Mouse (Mus musculus): ENCODE data around the gene Reep6.

- TF ChIP-seq POLR2A (IDR thresholded peaks at IDR 0.05; ENCODE audit: borderline replicate concordance, extremely low read depth, insufficient read depth, insufficient read length, poor library complexity, severe bottlenecking) (no peak), CTCF (IDR thresholded peaks at IDR 0.05; ENCODE audit: borderline replicate concordance, extremely low read depth, insufficient read depth, insufficient read length) (no peak)
Observed at GRCm38 (mm10) chr10:80299301-80299700, 30.5 kb upstream of the Reep6 start.
